Mouse (Mus musculus) forebrain, embryonic 12.5 days (tissue): ENCODE measurements around the gene P2rx1. TPM values are rescaled to one million over a fixed set of nuclear protein-coding genes. Genes with fewer than 3 reads are reported as not detected.

Experiments
- ATAC-seq: fragments of 200-750 bp; cut with Nextera tagmentation; 2 replicates; pipeline ENCODE4 v1.8.0; 2017; ENCODE audit warnings: moderate TSS enrichment; ENCODE audit not compliant: low FRiP score
- H3K27ac ChIP-seq: fragments of 300-500 bp; sonication (generic); 2 replicates; pipeline ENCODE4 v1.5.1; 2016; ENCODE audit warnings: mild to moderate bottlenecking
- H3K27me3 ChIP-seq: fragments of 300-500 bp; sonication (generic); 2 replicates; pipeline ENCODE4 v1.6.1; 2016; ENCODE audit warnings: mild to moderate bottlenecking
- H3K36me3 ChIP-seq: fragments of 300-500 bp; sonication (generic); replicated peaks from 2 replicates; pipeline ENCODE4 v1.6.1; 2016; ENCODE audit warnings: mild to moderate bottlenecking
- H3K4me1 ChIP-seq: fragments of 300-500 bp; sonication (generic); 2 replicates; pipeline ENCODE4 v1.6.1; 2016
- H3K4me2 ChIP-seq: fragments of 300-500 bp; sonication (generic); 2 replicates; pipeline ENCODE4 v1.6.1; 2016; ENCODE audit warnings: mild to moderate bottlenecking, moderate library complexity
- H3K4me3 ChIP-seq: fragments of 300-500 bp; sonication (generic); replicated peaks from 2 replicates; pipeline ENCODE4 v1.5.1; 2016; ENCODE audit warnings: mild to moderate bottlenecking
- H3K9ac ChIP-seq: fragments of 300-500 bp; sonication (generic); 2 replicates; pipeline ENCODE4 v1.6.1; 2016; ENCODE audit warnings: mild to moderate bottlenecking
- H3K9me3 ChIP-seq: fragments of 300-500 bp; sonication (generic); 2 replicates; pipeline ENCODE4 v1.6.1; 2016
- whole genome bisulfite sequencing: fragments of 180-500 bp; shearing (Covaris S2); methylation state at CpG from one replicate; pipeline ENCODE4 v1.1.7; 2016; 5-methylcytosine and 5-hydroxymethylcytosine counted together
- polyA plus RNA-seq: library from polyadenylated mRNA; unstranded; fragments of >200 nt; fragmentation: Nextera tagmentation; extraction: Ambion mirVana; gene quantifications from 2 replicates; pipeline ENCODE4 v1.2.1, GENCODE M21; 2016

The P2rx1 gene
- polyA plus RNA-seq = 0.52 and 0.74 TPM in 2 replicates

GRCm38 (mm10) chr11:72998771-72999170 lies at the start of gene P2rx1:
TSS of gene P2rx1 (plus strand) at chr11:72999103.
- H3K4me3 ChIP-seq = no peak within 1 kb of the TSS
- 59% methylated on average over 8 of the region's 8 CpGs for whole genome bisulfite sequencing
- no peaks in the 10 kb centered on the region; the same call in 1 of the 2 replicates for H3K27me3 ChIP-seq
- H3K4me1 ChIP-seq = no peaks in the 10 kb centered on the region
- H3K9ac ChIP-seq = no peak within 1 kb of the TSS
- no peak for ATAC-seq
- H3K27ac ChIP-seq = no peak within 1 kb of the TSS
- no peaks in the 10 kb centered on the region for H3K36me3 ChIP-seq
- H3K4me2 ChIP-seq = no peak within 1 kb of the TSS
- H3K9me3 ChIP-seq = no peaks in the 10 kb centered on the region

- Histone ChIP-seq H3K4me3 (no peak overlapping the region), H3K4me1 (peaks cover 9% of the 10 kb centered on the region; the same call in 1 of the 2 replicates), H3K4me2 (no peak overlapping the region), H3K36me3 (no peaks in the 10 kb centered on the region), H3K9me3 (0 out of 2 replicates have a peak, but pooled peaks cover 7% of the 10 kb centered on the region), H3K9ac (no peak overlapping the region), H3K27ac (no peak overlapping the region), H3K27me3 (no peaks in the 10 kb centered on the region)
- no peak for ATAC-seq
- 73% methylated on average over 22 of the region's 22 CpGs for WGBS
Observed at GRCm38 (mm10) chr11:72951137-72952000, 47.5 kb upstream of the P2rx1 start.

- H3K9ac ChIP-seq = no peak overlapping the region
- H3K4me1 ChIP-seq = peaks cover 7% of the 10 kb centered on the region; the same call in 1 of the 2 replicates
- peaks cover 2% of the 10 kb centered on the region; the same call in 1 of the 2 replicates for H3K27me3 ChIP-seq
- H3K4me3 ChIP-seq = no peak overlapping the region
- H3K27ac ChIP-seq = no peak overlapping the region
- 0 out of 2 replicates have a peak, but pooled peaks cover 7% of the 10 kb centered on the region for H3K9me3 ChIP-seq
- no peaks in the 10 kb centered on the region for H3K36me3 ChIP-seq
- no peak overlapping the region for H3K4me2 ChIP-seq
- no peak for ATAC-seq
- WGBS = 67% methylated on average over 3 of the region's 3 CpGs
Observed at GRCm38 (mm10) chr11:72952226-72952625, 46.7 kb upstream of the P2rx1 start.

GRCm38 (mm10) chr11:72952697-72953096 lies 46.2 kb upstream of the P2rx1 start:
- Histone ChIP-seq H3K4me1 (peaks cover 3% of the 10 kb centered on the region; the same call in 1 of the 2 replicates), H3K27me3 (peaks cover 6% of the 10 kb centered on the region; the same call in 1 of the 2 replicates), H3K27ac (no peak overlapping the region), H3K4me2 (no peak overlapping the region), H3K4me3 (no peak overlapping the region), H3K9me3 (0 out of 2 replicates have a peak, but pooled peaks cover 7% of the 10 kb centered on the region), H3K9ac (no peak overlapping the region), H3K36me3 (no peaks in the 10 kb centered on the region)
- no peak for ATAC-seq
- 87% methylated on average over 6 of the region's 6 CpGs for whole genome bisulfite sequencing

- 81% methylated on average over 1 of the region's 1 CpGs for WGBS
- ATAC-seq = no peak
- Histone ChIP-seq H3K4me2 (no peak overlapping the region), H3K9me3 (0 out of 2 replicates have a peak, but pooled peaks cover 7% of the 10 kb centered on the region), H3K4me1 (no peaks in the 10 kb centered on the region), H3K4me3 (no peak overlapping the region), H3K27me3 (peaks cover 6% of the 10 kb centered on the region; the same call in 1 of the 2 replicates), H3K27ac (no peak overlapping the region), H3K9ac (no peak overlapping the region), H3K36me3 (no peaks in the 10 kb centered on the region)
Observed at GRCm38 (mm10) chr11:72953116-72953439, 45.8 kb upstream of the P2rx1 start.

GRCm38 (mm10) chr11:72953440-72954151 lies 45.3 kb upstream of the P2rx1 start:
- Histone ChIP-seq H3K4me2 (no peak overlapping the region), H3K27me3 (peaks cover 6% of the 10 kb centered on the region; the same call in 1 of the 2 replicates), H3K4me3 (no peak overlapping the region), H3K36me3 (no peaks in the 10 kb centered on the region), H3K27ac (no peak overlapping the region), H3K4me1 (no peaks in the 10 kb centered on the region), H3K9ac (no peak overlapping the region; the same call in 1 of the 2 replicates), H3K9me3 (0 out of 2 replicates have a peak, but pooled peaks cover 7% of the 10 kb centered on the region)
- WGBS = 96% methylated on average over 4 of the region's 4 CpGs
- ATAC-seq = no peak

- H3K27ac ChIP-seq = no peak overlapping the region
- peaks cover 10% of the 10 kb centered on the region for H3K27me3 ChIP-seq
- no peak overlapping the region for H3K9ac ChIP-seq
- H3K4me1 ChIP-seq = no peaks in the 10 kb centered on the region
- no peak overlapping the region for H3K4me2 ChIP-seq
- no peak overlapping the region for H3K4me3 ChIP-seq
- H3K9me3 ChIP-seq = 0 out of 2 replicates have a peak, but pooled peaks cover 7% of the 10 kb centered on the region
- no peak for ATAC-seq
- 90% methylated on average over 4 of the region's 4 CpGs for WGBS
- no peaks in the 10 kb centered on the region for H3K36me3 ChIP-seq
Observed at GRCm38 (mm10) chr11:72954216-72954615, 44.7 kb upstream of the P2rx1 start.

GRCm38 (mm10) chr11:72955339-72955974 lies 43.4 kb upstream of the P2rx1 start:
- no peak for ATAC-seq
- H3K27me3 ChIP-seq = peaks cover 23% of the 10 kb centered on the region
- H3K4me3 ChIP-seq = no peak overlapping the region

GRCm38 (mm10) chr11:72957318-72957717 lies 41.6 kb upstream of the P2rx1 start:
- Histone ChIP-seq H3K4me3 (no peak overlapping the region), H3K27ac (no peak overlapping the region), H3K4me1 (peaks cover 11% of the 10 kb centered on the region; the same call in 1 of the 2 replicates), H3K36me3 (no peaks in the 10 kb centered on the region), H3K4me2 (no peak overlapping the region), H3K9ac (no peak overlapping the region), H3K27me3 (peaks cover 41% of the 10 kb centered on the region), H3K9me3 (no peaks in the 10 kb centered on the region)
- ATAC-seq = no peak
- WGBS = 73% methylated on average over 2 of the region's 2 CpGs

More at GRCm38 (mm10) chr11:72955339-72955974, 43.4 kb upstream of the P2rx1 start:
- H3K9me3 ChIP-seq = no peaks in the 10 kb centered on the region
- H3K27ac ChIP-seq = no peak overlapping the region
- H3K9ac ChIP-seq = no peak overlapping the region
- H3K36me3 ChIP-seq = no peaks in the 10 kb centered on the region
- WGBS = 84% methylated on average over 5 of the region's 5 CpGs
- H3K4me2 ChIP-seq = no peak overlapping the region
- 0 out of 2 replicates have a peak, but pooled peaks cover 1% of the 10 kb centered on the region for H3K4me1 ChIP-seq

- no peak for ATAC-seq
- Histone ChIP-seq H3K27ac (no peak overlapping the region), H3K9ac (no peak overlapping the region), H3K36me3 (no peaks in the 10 kb centered on the region), H3K9me3 (no peaks in the 10 kb centered on the region), H3K4me1 (peaks cover 11% of the 10 kb centered on the region; the same call in 1 of the 2 replicates), H3K27me3 (peaks cover 57% of the 10 kb centered on the region), H3K4me3 (no peak overlapping the region), H3K4me2 (no peak overlapping the region)
- WGBS = 17% methylated on average over 15 of the region's 15 CpGs
Observed at GRCm38 (mm10) chr11:72959924-72960679, 38.8 kb upstream of the P2rx1 start.

- Histone ChIP-seq H3K4me2 (peak overlapping the region; percentile 49), H3K27ac (no peak overlapping the region), H3K4me3 (peak overlapping the region; percentile 35), H3K9me3 (no peaks in the 10 kb centered on the region), H3K27me3 (peaks cover 57% of the 10 kb centered on the region), H3K9ac (no peak overlapping the region), H3K4me1 (peaks cover 11% of the 10 kb centered on the region; the same call in 1 of the 2 replicates), H3K36me3 (no peaks in the 10 kb centered on the region)
- no peak for ATAC-seq
- WGBS = 3% methylated on average over 15 of the region's 15 CpGs
Observed at GRCm38 (mm10) chr11:72960723-72961071, 38.2 kb upstream of the P2rx1 start.
